Mouse (Mus musculus) embryonic stem cell, embryonic (primary cell): Measurements from ENCODE around the gene BC147527.
"Not testable (repeated sequence)": the region's sequence is repeated elsewhere in the genome, so short reads cannot be mapped to it uniquely, and the experiment has no call there.

Experiments
- CTCF ChIA-PET, 4 experiments: fragments of 300-600 bp in 2 of 4; fragments of 350-600 bp in 2 of 4; sonication (Branson Sonifier 250); formaldehyde crosslinking; loops; one replicate each; lab custom pipeline; 2022; ENCODE audit warnings: inconsistent platforms in 2 of 4; lab: Charles Lee
- POLR2A ChIA-PET, 4 experiments: fragments of 300-600 bp in 2 of 4; fragments of 350-600 bp in 2 of 4; sonication (Branson Sonifier 250); formaldehyde crosslinking; loops; one replicate each; lab custom pipeline; 2022; ENCODE audit warnings: antibody characterized with exemption in 4 of 4, inconsistent platforms in 1 of 4; lab: Charles Lee

Gene BC147527

GRCm38 (mm10) chr13:120299991-120300442, at the start of gene BC147527:
Gene BC147527 (plus strand): TSS chr13:120300392.
- CTCF ChIA-PET = no interaction called here
- POLR2A ChIA-PET = no interaction called here

DNA sequence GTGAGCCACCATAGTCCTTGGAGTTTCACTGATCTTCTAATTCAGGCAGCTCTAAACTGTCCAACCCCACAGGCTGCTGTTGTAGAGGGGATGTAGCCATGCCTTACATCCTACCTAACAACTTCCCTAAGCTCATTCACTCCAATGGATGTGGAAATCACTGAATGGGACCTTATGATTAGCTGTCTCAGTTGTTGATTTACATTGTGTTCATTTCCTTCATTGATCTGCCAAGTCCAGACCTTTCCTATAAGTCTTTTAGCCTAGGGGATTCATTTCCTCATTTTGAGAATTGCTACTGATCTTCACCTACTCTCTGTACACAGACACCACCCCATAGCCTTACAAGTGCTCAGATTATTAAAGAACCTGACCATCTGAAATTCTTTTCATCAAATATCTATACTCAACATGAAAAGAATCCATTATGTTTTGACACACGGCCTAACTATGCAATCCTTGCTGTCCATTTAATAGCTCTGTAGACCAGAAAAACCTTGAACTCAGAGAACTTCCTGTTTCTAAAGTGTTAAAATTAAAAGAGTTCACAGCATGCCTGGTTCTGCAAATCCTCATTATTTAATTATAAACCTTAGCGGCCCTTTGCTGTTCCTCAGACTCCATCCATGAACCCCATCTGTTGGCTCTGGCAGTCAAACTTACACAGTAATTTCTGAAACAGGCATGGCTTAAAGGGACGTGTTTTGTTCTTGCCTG, 48.8 kb upstream of the BC147527 start:
- CTCF ChIA-PET, POLR2A ChIA-PET: not testable (repeated sequence)

GRCm38 (mm10) chr13:120258817-120259658, 41.2 kb upstream of the BC147527 start:
- CTCF ChIA-PET, POLR2A ChIA-PET: not testable (repeated sequence)

DNA sequence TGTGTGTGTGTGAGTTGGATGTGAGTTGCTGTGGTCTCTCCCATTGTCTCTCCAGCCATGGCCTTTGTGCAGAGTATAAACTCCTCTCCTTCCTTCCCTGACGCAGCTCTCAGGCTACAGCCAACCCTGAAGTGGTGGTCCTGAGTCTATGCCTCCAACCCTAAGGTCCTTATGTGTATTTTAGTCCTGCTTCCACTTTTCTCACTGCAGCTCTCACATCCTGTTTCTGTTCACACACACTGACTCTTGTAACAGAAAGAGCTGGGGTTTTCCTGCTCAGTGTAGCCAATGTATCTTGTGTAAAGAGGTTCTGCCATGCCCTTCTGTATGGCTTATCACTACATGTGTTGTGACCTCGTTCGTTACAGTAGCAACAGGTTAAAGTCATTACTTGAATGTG, 40.5 kb upstream of the BC147527 start:
- POLR2A ChIA-PET = not testable (repeated sequence)

DNA sequence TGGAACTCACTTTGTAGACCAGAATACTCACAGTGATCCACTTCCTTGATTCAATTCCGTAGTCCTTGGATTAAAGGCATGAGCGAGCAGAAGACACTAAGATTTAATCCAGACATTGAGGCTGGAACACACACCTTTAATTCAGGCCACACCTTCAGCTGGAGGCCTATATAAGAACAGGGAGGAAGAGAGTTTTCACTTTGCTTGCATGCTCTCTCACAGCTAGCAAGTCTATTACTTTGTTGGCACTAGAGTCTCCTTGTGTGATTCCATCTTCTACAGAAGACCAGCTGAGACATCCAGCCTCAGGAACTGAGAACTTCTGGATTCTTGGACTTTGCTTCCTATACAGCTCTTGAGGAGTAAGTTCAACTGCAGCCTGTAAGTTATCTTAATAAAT, 37.3 kb upstream of the BC147527 start, which contains the start of gene AF067061:
Gene AF067061 (plus strand): TSS at position 245 of the 400 bp plus-strand sequence.
- POLR2A ChIA-PET, CTCF ChIA-PET: not testable (repeated sequence)

More for the DNA sequence above, 40.5 kb upstream of the BC147527 start:
- CTCF ChIA-PET = not testable (repeated sequence)

DNA sequence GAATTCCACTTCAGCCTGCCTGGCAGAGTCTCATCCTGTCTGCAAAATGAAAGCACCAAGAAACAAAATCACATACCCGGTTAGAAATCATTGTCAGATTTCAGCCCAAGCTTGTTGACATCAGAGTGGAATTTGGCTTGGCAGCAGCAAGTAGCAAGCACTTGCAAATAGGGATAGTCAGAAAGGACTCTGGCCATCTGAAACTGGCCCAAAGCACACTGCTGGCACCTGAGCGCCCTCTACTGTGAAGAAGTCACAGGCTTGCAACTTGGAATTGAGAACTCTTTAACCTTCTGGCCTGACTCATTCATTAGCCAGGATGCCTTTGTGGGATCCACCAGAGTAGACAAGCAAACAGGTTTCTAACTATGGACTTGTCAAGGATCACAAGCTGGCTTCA, 22.4 kb upstream of the BC147527 start:
- CTCF ChIA-PET = not testable (repeated sequence)

DNA sequence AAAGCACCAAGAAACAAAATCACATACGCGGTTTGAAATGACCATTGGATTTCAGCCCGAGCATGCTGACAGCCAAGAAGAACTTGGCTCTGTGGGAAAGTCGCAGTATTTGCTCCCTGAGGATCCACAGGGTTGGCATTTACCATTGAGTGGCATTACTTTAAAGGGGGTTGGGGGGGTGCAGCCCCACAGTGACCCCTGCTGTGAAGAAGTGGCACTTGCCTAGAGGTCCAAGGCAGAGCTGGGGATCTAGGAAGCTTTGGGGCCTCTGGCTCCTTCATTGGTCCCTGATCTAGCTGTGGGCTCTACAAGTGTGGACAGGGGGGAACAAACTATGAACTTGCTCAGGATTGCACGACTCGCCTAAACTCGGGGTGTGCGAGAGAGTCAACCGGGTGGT, 21.4 kb upstream of the BC147527 start:
- ChIA-PET CTCF (interaction anchor here in 1 of 4 experiments (0.7 to 1.5 kb wide), 2 partner anchors 35 to 110 kb away, joined by 3 to 5 read pairs; no protein-coding TSS in a partner anchor), POLR2A (no interaction called here)

More for the DNA sequence above, 22.4 kb upstream of the BC147527 start:
- POLR2A ChIA-PET = not testable (repeated sequence)

DNA sequence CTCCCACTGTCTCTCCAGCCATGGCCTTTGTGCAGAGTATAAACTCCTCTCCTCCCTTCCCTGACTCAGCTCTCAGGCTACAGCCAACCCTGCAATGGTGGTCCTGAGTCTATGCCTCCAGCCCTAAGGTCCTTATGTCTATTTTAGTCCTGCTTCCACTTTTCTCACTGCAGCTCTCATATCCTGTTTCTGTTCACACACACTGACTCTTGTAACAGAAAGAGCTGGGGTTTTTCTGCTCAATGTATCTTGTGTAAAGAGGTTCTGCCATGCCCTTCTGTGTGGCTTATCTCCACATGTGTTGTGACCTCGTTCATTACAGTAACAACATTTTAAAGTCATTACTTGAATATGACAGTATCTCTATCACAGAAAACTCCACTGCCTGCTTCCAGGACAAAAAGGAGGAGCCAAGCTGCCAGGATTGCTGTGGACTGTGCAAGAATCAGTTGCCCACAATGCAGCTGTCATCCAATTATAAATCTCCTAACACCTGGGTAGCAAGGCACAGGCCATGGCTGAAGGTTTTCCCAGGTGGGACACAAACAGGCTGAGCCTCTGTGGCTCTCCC, 783 bp upstream of the BC147527 start:
- ChIA-PET POLR2A (no interaction called here), CTCF (no interaction called here)

DNA sequence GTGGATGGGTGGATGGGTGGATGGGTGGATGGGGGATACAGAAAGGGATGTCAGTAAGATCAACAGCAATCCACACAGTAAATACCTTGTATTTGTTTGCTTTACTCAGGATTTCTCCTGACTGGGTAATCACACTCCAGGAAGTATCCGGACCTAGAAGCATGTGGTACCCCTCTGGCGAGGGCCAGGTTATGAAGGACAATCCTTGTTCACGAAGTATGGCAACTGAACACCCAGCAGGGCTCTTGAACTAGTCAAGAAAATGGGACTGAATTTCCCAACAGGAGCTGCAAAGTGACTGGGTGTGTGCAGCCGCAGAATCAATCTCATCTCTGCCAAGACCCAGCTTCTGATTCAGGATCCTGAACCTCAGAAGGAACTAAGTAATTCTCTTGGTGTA, 661 bp downstream of the BC147527 start:
- CTCF ChIA-PET = interaction anchor here in 1 of 4 experiments (2.0 kb wide), 1 partner anchor 13 kb away, joined by 4 read pairs; no protein-coding TSS in a partner anchor
- POLR2A ChIA-PET = no interaction called here

GRCm38 (mm10) chr13:120310749-120311148, 10.6 kb downstream of the BC147527 start:
- ChIA-PET CTCF (no interaction called here), POLR2A (no interaction called here)

DNA sequence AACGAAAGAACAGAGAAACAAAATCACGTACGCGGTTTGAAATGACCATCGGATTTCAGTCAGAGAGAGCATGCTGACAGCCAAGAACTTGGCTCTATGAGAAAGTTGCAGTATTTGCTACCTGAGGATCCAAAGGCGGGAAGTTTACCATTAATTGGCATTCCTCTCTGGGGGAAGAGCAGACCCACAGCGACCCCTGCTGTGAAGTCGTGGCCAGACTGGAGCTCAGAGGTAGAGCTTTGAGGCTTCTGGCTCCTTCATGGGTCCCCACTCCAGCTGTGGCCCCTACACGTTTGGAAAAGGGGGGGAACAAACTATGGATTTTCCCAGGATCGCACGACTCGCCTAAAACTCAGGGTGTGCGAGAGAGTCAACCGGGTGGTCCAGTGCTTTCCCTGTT, 13.4 kb downstream of the BC147527 start:
- CTCF ChIA-PET = interaction anchor here in 2 of 4 experiments (0.7 to 1.1 kb wide), 3 partner anchors 12 to 144 kb away, joined by 4 to 5 read pairs (median 5); no protein-coding TSS in a partner anchor
- POLR2A ChIA-PET = no interaction called here

GRCm38 (mm10) chr13:120316578-120316977, 16.4 kb downstream of the BC147527 start, which contains the start of gene Tcstv3:
Gene Tcstv3 (plus strand): TSS chr13:120316878.
- CTCF ChIA-PET, POLR2A ChIA-PET: not testable (repeated sequence)

GRCm38 (mm10) chr13:120320183-120320582, 20.0 kb downstream of the BC147527 start:
- CTCF ChIA-PET = no interaction called here

GRCm38 (mm10) chr13:120320721-120321120, 20.5 kb downstream of the BC147527 start:
- ChIA-PET CTCF (no interaction called here), POLR2A (no interaction called here)

More at GRCm38 (mm10) chr13:120320183-120320582, 20.0 kb downstream of the BC147527 start:
- POLR2A ChIA-PET = no interaction called here
